Mouse (Mus musculus) liver, embryonic 14.5 days (tissue): ENCODE measurements at regions not wholly inside any gene's neighbourhood (a gene's known extent, or its start where the extent isn't known, plus 50 kb on each side); places are given as distances from the start of the nearest gene placed in this dataset.

Experiments
- CTCF ChIP-seq: IDR thresholded peaks from 2 replicates; pipeline ENCODE4 v1.5.1; 2016; ENCODE audit warnings: antibody characterized with exemption, low read depth, control low read depth
- EP300 ChIP-seq: IDR thresholded peaks from 2 replicates; pipeline ENCODE4 v1.6.1; 2016; ENCODE audit warnings: antibody characterized with exemption, low read depth

DNA sequence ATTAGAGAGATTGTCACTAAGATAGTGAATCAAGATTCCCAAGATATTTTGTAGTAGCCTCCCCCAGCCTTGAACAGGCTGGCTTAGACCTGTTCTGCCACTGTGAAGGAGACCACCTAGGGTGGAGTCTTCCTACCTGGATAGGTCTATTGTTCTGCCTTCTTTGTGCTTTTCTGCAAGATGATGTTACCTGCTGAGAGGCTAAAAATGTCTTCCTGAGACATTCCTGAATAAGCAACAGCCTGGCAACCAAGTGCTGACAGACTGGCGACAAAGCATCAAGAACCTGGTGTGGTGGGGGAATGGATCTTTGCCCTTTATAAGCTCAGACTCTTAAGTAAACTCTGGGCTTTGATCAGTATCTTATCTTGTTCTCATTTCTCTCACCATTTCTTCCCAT, 447.8 kb downstream of the Dync2h1 start:
- TF ChIP-seq CTCF (no peak), EP300 (no peak)
